Mouse (Mus musculus): Measurements from ENCODE around the gene Ntrk2.

The Ntrk2 gene

DNA sequence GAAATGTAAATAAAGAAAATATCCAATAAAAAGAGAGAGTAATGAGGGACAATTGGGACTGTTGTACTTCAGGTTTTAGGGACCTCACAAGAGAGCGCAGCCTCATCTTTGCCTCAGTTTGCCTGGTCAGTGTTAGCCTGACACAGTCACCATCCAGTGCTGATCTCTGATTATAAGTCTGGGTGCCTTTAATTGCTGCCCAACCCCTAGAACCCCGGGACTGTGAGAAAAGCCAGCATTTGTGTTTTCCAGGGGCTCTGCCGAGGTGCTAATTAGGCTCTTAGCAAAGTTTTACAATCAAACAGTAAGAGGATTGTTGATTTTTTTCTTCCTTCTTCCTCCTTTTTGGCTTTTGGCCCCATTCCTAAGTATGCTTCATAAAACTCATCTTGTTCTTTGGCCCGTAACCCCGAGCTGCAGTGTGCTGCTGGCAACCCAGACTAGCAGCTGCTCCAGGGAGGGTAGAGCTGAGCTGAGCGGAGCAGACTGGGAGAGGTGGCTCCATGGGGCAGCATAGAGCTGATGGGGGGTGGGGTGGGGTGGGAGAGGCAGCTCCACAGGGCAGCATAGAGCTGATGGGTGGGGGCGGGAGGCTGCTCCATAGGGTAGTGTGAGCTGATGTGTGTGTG is 34.5 kb downstream of the Ntrk2 start:
- no peak for DNase-seq (ENCODE audit: low spot score)

DNA sequence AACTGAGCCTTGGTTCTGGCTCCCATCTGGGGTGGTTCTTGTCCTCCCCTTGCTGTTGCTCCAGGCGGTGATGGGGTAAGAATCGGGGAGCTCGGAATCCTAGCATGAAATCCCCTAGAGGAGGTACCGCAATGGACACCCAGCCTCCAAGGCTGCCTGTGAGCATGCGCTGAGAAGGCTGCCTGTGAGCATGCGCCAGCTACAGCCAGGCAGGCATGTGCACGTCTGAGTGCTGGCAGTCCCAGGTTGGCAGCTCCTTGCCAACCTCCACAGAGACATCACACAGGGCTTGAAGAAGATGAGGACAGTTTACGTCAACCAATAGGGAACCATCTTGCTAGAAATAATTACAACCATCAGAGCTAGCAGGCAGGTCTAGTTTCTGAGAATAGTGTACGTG is 37.5 kb downstream of the Ntrk2 start:
- DNase-seq (ENCODE audit: low spot score), result no peak

DNA sequence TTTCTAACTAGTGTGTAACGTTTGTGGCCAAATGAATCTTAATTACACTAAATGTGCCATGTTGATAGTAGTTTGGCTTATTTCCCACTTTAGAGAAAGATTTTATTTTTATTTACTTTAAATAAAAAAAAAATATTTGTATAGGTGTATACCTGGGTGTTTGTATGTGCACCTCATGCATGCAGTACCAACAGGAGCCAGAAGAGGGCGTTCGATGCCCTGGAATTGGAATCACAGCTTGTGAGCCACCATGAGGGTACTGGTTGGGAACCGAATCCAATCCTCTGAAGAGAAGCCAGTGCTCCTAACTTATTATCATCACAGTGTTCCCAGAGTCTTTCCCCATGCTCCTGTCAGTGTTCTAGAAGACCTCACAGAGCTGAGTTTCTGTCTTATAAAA is 42.2 kb downstream of the Ntrk2 start:
- no peak for DNase-seq (ENCODE audit: low spot score)

DNA sequence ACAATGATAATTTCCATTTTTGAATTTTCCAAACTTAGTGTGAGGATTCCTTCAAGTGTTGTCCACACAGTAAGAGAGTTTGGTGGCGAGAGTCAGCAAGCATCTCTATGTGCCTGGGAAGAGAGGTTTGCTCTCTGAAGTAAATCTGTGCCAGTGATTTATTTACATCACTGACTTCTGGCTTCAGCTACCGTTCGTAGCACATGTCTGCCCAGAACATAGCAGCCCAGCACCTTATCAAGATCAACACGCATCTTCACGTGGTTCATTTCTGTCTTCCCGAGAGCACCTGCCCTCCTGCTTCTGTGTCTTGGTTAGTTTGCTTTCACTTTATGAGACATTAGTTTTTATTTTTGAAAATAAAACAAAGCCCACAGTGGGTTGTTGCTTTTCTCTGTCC is 47.3 kb downstream of the Ntrk2 start:
- DNase-seq (ENCODE audit: low spot score), result no peak

DNA sequence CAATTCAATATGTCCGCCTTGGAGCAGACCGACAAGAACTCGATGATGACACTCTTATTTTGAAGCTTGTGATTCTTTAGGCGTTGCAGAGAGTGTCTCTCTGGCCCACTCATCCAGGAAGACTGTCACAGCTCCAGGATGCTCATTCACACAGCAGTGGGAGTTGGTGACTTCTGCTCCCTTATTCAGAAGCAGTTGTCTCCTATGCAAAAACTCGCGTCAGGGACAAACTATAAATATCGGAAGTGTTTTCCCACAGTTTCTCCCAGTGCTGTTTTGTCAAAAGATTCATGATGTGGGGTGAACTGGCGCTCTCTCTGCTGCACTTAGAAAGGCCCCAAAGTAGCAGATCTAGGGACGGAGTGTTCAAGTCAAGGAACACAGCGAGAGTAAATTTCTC is 59.9 kb downstream of the Ntrk2 start:
- DNase-seq (ENCODE audit: low spot score), result no peak

DNA sequence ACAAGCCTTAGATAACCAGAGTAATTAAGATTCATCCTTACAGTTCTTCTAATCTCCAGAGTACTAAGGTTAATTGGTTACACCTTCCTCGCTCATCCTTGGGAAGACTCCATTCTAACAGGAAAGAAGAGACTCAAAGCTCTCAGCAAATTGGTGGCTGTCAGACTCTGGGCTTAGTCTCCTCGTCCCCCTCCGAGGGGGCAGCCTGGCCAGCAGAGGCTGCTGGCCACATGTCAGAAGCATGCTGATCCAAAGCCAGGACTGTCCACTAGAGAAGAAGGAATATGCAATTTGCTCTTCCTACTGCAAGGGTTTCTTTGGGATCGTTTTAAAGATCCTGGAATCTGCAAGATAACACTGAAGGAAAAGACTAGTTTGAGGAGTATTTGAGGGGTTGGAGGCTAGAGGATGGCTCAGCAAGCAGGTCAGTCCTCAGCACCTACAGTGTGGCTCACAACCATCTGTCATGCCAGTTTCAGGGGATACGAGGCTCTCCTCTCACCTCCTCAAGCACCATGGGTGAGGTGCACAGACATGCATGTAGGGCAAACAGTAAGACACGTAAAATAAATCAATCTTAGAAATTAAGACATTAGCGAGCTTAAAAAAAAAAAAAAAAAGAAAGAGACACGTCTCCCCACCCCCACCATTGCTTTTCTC is 60.5 kb downstream of the Ntrk2 start:
- DNase-seq (ENCODE audit: low spot score), result no peak

DNA sequence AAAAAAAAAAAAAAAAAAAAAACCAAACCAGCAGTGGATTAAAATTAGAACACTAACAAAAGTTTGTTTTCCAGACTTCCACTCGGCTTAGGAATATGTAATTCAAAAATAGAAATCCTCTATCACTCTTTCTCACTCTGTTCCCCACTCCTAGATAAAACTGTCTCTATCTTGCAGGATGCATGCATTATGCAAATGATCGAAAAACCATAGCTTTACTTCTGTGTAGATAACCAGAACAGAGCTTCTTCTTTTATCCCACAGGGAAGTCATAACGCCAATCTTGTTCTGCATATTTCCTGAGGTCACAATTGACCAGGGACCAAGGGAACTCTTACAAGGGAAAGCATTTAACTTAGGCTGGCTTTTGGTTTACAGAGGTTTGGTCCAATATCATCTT is 76.1 kb downstream of the Ntrk2 start:
- no peak for DNase-seq (ENCODE audit: low spot score)

DNA sequence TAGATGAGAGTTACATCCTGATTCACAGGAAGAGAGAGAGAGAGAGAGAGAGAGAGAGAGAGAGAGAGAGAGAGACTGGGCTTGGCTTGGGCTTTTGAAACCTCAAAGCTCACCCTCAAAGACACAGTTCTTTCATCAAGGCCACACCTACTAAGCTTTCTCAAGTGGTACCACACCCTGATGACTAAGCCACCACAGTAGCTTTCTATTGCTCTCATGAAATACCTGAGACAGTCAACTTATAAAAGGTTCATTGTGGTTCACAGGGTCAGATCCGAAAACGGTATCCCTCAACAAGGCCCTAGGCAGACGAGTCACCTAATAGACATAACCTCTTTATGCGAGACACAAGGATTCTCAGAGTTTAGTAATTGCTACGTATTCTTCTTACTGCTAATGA is 76.5 kb downstream of the Ntrk2 start:
- DNase-seq (ENCODE audit: low spot score), result no peak

DNA sequence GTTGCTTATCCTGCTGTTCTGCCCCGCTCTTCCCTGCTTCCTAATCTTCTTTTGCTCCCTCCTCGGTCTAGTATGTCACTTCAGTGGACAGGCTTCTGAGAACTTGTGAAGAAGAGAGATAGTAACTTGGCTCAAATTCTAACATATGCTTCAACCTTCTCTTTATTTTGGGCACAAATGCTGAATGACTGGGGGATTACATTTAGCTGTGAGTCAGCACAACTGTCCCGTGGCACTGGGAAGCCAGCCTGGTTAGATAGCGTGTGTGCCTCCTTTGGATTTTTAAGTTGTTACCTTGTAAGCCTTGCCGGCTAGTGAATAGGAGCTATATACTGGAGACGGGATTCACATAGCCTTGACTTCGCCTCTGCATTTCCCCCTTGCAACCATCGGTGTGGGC is 79.7 kb downstream of the Ntrk2 start:
- no peak for DNase-seq (ENCODE audit: low spot score)

DNA sequence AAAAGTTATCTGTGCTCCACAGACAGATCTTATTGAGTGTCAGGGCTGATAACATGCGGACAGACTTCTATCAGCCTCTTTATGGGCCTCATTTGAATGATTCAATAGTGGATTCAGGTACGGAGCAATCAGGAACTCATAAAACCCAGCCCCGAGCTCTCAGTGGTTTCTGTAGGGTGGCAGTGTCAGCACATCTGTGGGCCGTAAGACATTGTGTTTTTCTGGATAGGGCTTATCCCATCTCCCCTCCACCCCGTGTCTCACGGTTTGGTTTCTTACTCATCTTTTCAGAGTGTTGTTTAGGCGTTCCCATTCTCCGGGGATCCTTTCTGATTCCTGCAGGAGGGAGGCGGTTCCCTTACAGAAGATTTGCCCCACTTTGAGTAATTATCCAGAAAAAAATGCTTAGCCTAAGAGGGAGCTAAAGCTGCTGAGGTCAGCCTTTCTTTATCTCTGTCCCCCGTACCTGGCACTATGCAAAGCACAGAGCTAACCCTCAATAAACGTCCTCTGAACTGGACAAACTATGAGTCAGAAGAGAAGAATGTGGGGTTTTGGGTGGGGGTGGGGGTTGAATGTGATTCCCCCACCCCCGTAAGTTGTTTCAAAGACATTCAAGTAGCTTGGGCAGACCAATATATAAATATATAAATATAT is 90.0 kb downstream of the Ntrk2 start:
- DNase-seq (ENCODE audit: low spot score), result no peak

DNA sequence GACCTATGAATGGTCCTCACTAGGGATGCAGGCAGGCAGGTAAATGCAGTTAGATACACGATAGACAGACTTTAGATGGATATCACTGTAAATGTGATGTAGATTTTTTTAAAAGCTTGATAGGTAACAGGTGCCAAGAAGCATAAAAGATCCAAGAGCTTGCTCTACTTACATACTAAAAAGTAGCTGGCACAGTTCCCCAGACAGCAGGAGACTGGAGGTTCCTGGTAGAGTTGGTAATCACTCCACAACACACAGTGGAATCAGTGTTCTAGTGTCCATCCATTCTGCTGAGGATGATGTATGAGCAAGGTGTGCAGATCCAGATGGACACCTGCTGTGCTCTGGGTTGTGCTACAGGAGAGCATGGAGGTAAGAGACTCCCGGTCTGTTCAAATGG is 93.0 kb downstream of the Ntrk2 start:
- no peak for DNase-seq (ENCODE audit: low spot score)

DNA sequence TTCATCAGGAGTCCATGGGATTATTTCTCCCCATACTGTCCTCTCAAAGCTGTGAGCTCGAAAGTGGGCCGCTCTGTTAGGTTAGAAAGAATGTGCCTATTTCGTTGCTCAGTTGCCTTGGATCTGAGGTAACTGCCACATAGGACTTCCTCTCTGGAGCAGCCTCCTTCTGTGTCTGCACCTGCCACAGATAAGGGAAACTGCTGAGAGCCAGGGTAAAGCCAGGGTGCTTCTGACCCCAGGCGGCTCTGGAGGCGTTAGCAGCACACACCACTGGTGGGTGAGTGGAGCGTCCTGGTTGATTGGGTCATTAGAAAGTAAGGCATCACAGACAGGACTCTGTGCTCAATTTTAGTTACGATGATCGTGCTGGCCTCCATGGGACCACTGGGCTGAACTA is 95.9 kb downstream of the Ntrk2 start:
- DNase-seq (ENCODE audit: low spot score), result no peak

DNA sequence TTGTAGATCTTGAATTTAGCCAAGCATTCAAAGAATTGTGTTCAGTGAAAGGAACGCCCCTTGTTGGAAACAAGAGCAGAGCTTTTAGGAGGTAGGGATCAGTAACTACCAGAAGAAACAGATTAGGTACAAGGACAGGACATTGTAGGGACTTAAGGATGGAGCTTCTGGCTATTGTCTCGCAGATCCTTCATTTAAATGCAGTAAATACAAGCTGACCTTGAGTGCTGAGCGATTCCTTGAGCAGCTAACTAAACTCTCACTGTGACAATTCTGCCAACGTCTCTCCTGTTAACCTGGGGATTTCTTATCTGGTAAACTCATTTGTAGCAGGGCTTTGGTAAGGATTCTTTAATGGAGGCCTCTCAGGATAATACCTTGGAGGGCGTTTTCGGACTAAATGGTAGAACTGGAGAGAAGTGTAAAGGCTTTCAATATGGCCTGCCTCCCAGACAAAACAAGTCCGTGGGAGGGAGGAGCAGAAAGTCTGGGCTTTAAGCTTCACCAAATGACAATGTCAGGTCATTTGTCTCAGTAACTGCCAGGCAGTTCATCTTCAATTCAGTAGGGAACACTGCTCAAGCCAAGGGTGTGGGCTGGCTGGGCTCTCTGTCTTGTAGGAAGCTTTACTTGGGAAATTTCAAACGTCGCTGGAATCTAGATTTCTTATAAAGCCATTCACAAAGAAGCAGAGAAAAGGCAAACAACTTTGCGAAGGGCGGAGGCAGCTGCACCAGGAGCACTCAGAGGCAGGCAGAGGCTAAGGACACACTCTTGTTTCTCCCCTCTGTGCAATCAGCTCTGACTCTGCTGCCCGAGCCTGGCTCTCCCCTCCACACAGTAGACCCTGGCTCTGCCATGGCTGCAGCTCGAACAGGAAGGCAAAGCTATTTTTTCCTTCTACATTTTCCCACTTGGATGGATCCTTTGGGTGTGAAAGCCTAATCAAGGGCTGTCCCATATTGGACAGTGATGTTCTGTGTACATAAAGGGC is 98.7 kb downstream of the Ntrk2 start:
- DNase-seq (ENCODE audit: low spot score), result no peak

DNA sequence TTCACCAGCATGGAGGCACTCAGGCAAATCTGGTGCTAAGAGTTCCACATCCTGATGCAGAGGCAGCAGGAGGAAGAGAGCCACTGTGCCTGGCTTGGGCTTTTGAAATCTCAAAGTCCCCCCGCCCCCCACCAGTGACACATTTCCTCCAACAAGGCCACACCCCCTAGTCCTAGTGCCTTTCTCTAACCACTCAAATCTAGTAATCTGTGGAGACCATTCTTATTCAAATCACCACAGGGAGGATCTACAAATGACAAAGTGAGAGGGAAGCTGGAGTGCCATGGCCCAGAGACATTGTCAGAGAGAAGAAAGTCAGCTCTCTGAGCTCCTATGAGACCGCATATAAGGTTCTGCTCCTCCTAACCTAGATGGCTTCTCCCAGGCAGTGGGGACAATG is 105.6 kb downstream of the Ntrk2 start:
- DNase-seq (ENCODE audit: low spot score), result no peak

DNA sequence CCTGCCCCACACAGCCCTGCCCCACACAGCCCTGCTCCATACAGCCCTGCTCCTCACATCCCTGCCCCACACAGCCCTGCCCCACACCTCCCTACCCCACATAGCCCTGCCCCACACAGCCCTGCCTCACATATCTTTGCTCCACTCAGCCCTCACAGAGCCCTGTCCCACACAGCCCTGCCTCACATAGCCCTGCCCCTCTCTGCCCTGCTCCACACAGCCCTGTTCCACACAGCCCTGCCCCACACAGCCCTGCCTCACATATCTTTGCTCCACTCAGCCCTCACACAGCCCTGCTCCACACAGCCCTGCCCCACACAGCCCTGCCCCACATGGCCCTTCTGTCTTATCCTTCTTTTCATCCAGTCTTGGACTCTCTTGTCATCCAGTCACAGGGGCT is 106.2 kb downstream of the Ntrk2 start:
- DNase-seq (ENCODE audit: low spot score), result no peak

DNA sequence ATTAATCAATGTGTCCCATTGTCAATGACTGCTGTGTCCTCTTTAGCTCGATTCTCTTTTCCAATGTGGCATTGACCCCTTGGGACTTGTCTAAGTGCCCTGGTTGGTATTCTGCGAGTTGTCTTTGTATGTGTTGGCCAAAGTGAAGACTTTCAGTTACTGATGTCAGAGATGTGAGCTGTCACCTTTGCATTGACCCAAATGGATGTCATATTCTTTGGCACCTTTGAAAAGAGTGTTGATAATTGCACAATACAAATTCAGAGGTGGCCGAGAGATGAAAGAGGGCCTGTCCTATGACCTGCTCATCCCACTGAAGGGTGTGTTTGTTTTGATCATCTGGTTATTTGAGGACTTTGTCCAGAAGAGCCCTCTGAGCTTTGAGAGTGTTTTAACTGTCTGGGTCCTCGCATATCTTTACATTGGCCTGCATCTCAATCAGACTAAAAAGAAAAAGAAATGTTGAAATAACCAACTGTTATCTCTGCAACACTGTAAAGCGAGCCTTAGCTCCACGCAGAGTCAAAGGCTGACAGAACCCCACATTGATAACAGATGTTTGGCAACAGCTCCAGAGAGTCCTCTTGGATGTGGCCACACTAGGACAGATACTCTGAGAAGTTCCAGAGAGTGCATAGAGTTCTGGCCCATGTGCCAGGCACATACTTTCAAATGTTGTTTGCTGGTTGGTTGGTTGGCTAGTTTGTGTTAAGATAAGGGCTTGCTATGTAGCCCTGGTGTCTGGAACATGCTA is 107.9 kb downstream of the Ntrk2 start:
- DNase-seq (ENCODE audit: low spot score), result no peak

DNA sequence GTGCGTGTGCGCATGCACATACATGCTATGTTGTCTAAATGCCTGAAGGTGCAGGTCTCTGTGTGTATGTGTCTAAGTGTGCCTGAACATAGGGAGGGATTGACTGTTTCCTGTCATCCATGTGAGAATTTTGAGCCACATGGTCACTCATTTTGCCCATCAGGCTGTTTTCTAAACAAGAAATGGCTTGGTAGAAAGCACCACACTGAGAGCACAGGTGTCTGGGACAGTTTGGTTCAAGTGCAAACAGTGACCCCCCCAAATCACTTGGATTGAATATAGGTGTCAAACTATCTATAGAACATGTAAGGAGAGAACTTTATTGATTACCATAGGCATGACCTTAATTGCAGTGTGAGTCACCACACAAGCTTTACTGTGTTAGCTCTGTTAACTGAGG is 110.0 kb downstream of the Ntrk2 start:
- no peak for DNase-seq (ENCODE audit: low spot score)

DNA sequence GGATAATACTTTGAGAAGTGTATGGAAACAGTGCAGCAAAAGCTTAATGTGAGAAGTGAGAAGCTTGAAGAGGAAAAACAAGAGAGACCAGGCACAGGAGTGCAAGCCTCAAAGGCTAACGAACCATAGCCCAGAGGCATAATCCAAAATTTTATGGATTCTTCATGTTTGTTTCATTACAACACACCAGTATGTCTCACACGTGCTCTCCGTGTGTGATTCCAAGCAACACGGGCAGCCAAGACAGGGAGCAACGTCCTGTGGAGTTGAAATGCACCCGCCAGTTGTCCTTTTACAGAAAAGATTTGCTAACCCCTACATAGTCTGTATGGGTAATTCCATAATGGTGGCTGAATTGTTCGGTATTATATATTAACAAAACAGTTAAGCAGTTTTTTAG is 113.9 kb downstream of the Ntrk2 start:
- DNase-seq (ENCODE audit: low spot score), result no peak

DNA sequence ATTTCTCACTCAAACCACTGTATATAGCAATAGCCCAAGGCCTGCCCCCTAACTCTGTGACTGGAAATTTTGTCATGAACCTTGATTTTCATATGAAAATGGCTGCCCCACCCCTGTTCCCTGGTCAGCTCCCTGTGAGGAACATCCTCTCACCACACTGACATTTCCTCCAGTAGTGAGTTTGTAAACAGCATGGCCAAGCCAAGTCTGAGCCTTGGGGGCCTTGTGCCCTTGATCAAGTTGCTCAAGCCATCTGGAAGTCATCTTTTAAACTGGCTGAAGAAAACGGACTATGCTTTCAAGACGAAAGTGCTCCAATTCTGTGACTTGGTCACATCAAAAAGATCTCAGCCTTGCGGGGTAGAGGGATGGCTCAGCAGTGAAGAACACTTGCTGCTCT is 114.9 kb downstream of the Ntrk2 start:
- DNase-seq (ENCODE audit: low spot score), result no peak

DNA sequence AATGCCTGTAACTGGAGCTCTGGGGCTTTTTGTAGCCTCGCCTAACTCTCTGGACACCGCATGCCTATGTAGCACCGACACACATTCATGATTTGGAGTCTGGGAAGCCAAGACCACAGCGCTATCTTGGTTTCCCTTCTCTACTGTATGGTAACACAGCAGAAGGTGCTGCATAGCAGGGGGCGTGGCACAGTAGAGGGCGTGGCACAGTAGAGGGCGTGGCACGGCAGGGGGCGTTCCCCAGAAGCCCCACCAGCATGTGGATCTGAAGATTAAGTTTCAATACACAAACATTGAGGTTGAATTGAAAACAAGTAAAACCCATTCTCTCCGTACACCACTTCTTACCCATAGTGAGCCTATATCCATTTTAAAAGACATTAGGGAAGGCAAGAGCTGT is 115.3 kb downstream of the Ntrk2 start:
- DNase-seq (ENCODE audit: low spot score), result no peak

DNA sequence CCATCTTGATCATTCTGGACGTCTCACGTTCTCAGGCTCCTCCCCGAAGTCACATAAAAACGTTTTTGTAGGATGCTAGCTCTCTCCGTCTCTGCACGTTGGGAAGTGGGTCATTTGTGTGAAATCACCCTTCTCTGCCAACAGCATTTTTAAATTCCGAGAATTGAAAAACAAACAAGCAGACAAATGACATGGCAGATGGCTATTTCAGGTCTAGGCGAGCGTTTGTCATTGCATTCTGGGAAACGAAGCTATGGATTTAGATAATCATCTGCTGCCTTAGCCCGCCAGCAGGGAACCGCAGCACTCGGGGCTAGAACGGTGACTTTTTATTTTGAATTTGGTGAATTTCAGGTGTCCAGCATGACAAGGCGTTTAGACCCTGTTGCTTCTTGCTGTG is 115.8 kb downstream of the Ntrk2 start:
- no peak for DNase-seq (ENCODE audit: low spot score)

DNA sequence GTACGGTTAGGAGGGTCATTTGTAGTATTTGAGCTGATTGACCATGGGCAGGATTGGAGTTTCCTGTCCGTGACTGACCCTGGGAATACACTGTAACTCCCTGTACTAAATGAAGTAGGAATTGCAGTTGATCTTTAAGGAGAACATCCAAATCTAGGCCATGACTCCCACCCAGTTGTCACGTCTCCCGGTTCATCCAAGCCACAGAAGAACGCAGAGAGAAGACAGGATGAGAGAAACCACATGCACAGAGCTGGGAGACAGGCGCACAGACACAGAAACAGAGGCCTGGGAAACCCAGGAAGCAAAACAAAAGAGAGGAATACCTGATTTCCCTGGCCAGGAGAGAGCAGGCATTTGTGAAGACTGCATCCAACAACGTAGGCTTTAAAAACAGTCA is 117.1 kb downstream of the Ntrk2 start:
- DNase-seq (ENCODE audit: low spot score), result no peak
